Mouse (Mus musculus) T-helper 2 cell (primary cell): ENCODE results near the gene Smpd2.

Source experiments
- in situ Hi-C: fragments of 300-600 bp; cut with MboI, MseI; formaldehyde crosslinking; loops from one replicate; pipeline ENCODE4 v1.15.1; 2025; ENCODE audit warnings: high pct_unique_total_duplicates

Gene Smpd2

GRCm38 (mm10) chr10:41489708-41490517 is at the start of gene Smpd2, which contains the start of gene Ppil6:
Gene Smpd2, minus strand, starts transcription at chr10:41490369.
Gene Ppil6, plus strand, starts transcription at chr10:41490439.
- in situ Hi-C loops, result loop anchor here (25.0 kb wide), 1 partner anchor 772 kb away; no protein-coding TSS in a partner anchor

- in situ Hi-C loops, result no loop called here
These were observed 48.8 kb upstream of the Smpd2 start for GRCm38 (mm10) chr10:41538986-41539385.

GRCm38 (mm10) chr10:41537983-41538330 is 47.8 kb upstream of the Smpd2 start:
- in situ Hi-C loops, result no loop called here

- in situ Hi-C loops, result no loop called here
These were observed 47.2 kb upstream of the Smpd2 start for GRCm38 (mm10) chr10:41537226-41537982.

- in situ Hi-C loops, result no loop called here
These were observed 46.5 kb upstream of the Smpd2 start for GRCm38 (mm10) chr10:41536714-41537113.

- in situ Hi-C loops, result no loop called here
These were observed 45.8 kb upstream of the Smpd2 start for GRCm38 (mm10) chr10:41535991-41536390.

- in situ Hi-C loops, result no loop called here
These were observed 39.8 kb upstream of the Smpd2 start for GRCm38 (mm10) chr10:41529972-41530371.

- in situ Hi-C loops, result no loop called here
These were observed 35.5 kb upstream of the Smpd2 start for GRCm38 (mm10) chr10:41525696-41526095.

- in situ Hi-C loops, result no loop called here
These were observed 33.2 kb upstream of the Smpd2 start for GRCm38 (mm10) chr10:41523386-41523785.

- in situ Hi-C loops, result no loop called here
These were observed 30.2 kb upstream of the Smpd2 start for GRCm38 (mm10) chr10:41520410-41520673.

GRCm38 (mm10) chr10:41519640-41520409 is 29.7 kb upstream of the Smpd2 start:
- in situ Hi-C loops, result loop anchor here (5.0 to 10.0 kb wide), 3 partner anchors 155 to 275 kb away; no protein-coding TSS in a partner anchor

GRCm38 (mm10) chr10:41518981-41519618 is 28.9 kb upstream of the Smpd2 start, which contains the start of gene Cd164:
Gene Cd164, plus strand, starts transcription at chr10:41519414.
- in situ Hi-C loops, result loop anchor here (5.0 to 10.0 kb wide), 3 partner anchors 156 to 276 kb away; no protein-coding TSS in a partner anchor

GRCm38 (mm10) chr10:41518508-41518980 is 28.4 kb upstream of the Smpd2 start:
- in situ Hi-C loops, result loop anchor here (5.0 to 10.0 kb wide), 3 partner anchors 156 to 276 kb away; no protein-coding TSS in a partner anchor

GRCm38 (mm10) chr10:41514921-41515320 is 24.8 kb upstream of the Smpd2 start:
- in situ Hi-C loops, result loop anchor here (5.0 to 10.0 kb wide), 3 partner anchors 160 to 280 kb away; no protein-coding TSS in a partner anchor

- in situ Hi-C loops, result loop anchor here (10.0 kb wide), 2 partner anchors 160 to 280 kb away; no protein-coding TSS in a partner anchor
These were observed 24.1 kb upstream of the Smpd2 start for GRCm38 (mm10) chr10:41514301-41514700.

GRCm38 (mm10) chr10:41509160-41509559 is 19.0 kb upstream of the Smpd2 start:
- in situ Hi-C loops, result loop anchor here (5.0 kb wide), 1 partner anchor 77 kb away; no protein-coding TSS in a partner anchor

- in situ Hi-C loops, result loop anchor here (5.0 kb wide), 1 partner anchor 73 kb away; no protein-coding TSS in a partner anchor
These were observed 15.3 kb upstream of the Smpd2 start for GRCm38 (mm10) chr10:41505446-41505845.

- in situ Hi-C loops, result loop anchor here (5.0 kb wide), 1 partner anchor 73 kb away; no protein-coding TSS in a partner anchor
These were observed 14.8 kb upstream of the Smpd2 start for GRCm38 (mm10) chr10:41504996-41505395.

GRCm38 (mm10) chr10:41500941-41501340 is 10.8 kb upstream of the Smpd2 start:
- in situ Hi-C loops, result no loop called here

GRCm38 (mm10) chr10:41491111-41491510 is 942 bp upstream of the Smpd2 start:
- in situ Hi-C loops, result loop anchor here (25.0 kb wide), 1 partner anchor 771 kb away; no protein-coding TSS in a partner anchor

GRCm38 (mm10) chr10:41490518-41490873 is 327 bp upstream of the Smpd2 start:
- in situ Hi-C loops, result loop anchor here (25.0 kb wide), 1 partner anchor 772 kb away; no protein-coding TSS in a partner anchor
